ENCODE assay signal across 8 mouse cellular contexts in the genomic region with DNA sequence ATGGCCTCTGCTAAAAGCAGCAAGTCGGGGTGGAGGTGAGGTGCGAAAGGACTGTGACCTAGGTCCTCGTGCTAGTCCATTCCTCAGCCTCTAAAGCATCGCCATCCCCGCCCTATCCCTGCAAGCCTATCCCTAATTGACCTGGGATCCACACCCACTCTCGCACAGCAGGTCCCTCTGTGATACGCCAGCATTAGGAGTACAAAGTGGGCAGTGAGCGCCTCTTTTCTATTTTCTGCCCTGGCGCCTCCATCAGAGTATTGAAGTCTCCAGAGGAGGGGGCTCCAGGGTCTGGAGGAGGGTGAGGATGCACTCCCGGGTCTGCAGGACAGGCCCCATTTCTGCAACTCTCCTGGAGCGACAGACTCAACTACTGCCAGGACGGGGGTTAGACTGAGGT. TPM values are rescaled to one million over a fixed set of nuclear protein-coding genes. Genes with fewer than 3 reads are reported as not detected.
A peak's percentile ranks its signal among the peaks of the same experiment; 100 is the strongest.
DNase-seq lines count a peak whose midpoint lies in the region; ATAC-seq lines count a peak whose summit lies in the region.

No protein-coding gene starts in this region.

- H3K27me3 ChIP-seq in neural tube, embryonic 11.5 days (ENCODE audit: control insufficient read depth, insufficient read depth, low read length): peaks cover 41% of the 10 kb centered on the region
- peaks cover 92% of the 10 kb centered on the region for H3K27me3 ChIP-seq in liver, embryonic 13.5 days

- H3K36me3 ChIP-seq in neural tube, embryonic 11.5 days (ENCODE audit: control insufficient read depth, insufficient read depth, low read length): no peaks in the 10 kb centered on the region
- H3K36me3 ChIP-seq in liver, embryonic 13.5 days: no peaks in the 10 kb centered on the region

- H3K27ac ChIP-seq in neural tube, embryonic 11.5 days (ENCODE audit: low read depth, low read length): no peak overlapping the region
- H3K27ac ChIP-seq in liver, embryonic 13.5 days: no peak overlapping the region

- H3K9ac ChIP-seq in neural tube, embryonic 11.5 days (ENCODE audit: low read length): peak overlapping the region; percentile 5; the same call in 1 of the 2 replicates
- H3K9ac ChIP-seq in liver, embryonic 13.5 days: no peak overlapping the region

- DNase-seq in cerebellum, adult 11-12 months: peak; percentile 75
- DNase-seq in neural tube, embryonic 11.5 days (ENCODE audit: low spot score): no peak
- DNase-seq in neural tube, embryonic 10.5 days (ENCODE audit: extremely low spot score, low spot score): no peak
- DNase-seq in liver, embryonic 13.5 days: no peak
- no peak for DNase-seq in adrenal gland, adult 18-20 months (ENCODE audit: low spot score in 2 of 2)
- no peak for DNase-seq in gastrocnemius, adult 8-10 months (ENCODE audit: low spot score in 2 of 2)

- WGBS in neural tube, embryonic 11.5 days: 8% methylated on average over 12 of the region's 12 CpGs
- 9% methylated on average over 12 of the region's 12 CpGs for WGBS in liver, embryonic 13.5 days (ENCODE audit: insufficient replicate concordance)

- ATAC-seq in cerebellum, adult (ENCODE audit: insufficient number of reproducible peaks, low FRiP score, low TSS enrichment): no peak
- ATAC-seq in neural tube, embryonic 11.5 days (ENCODE audit: insufficient read depth, low FRiP score, low TSS enrichment): no peak
- no peak for ATAC-seq in liver, embryonic 13.5 days (ENCODE audit: low read depth)
- no peak for ATAC-seq in CD4-positive, CD25-positive, alpha-beta regulatory T cell, adult 4 months

- H3K4me2 ChIP-seq in neural tube, embryonic 11.5 days (ENCODE audit: low read depth): peak overlapping the region; percentile 96
- H3K4me2 ChIP-seq in liver, embryonic 13.5 days: peak overlapping the region; percentile 59

- H3K4me3 ChIP-seq in neural tube, embryonic 11.5 days (ENCODE audit: low read depth, low read length): peak overlapping the region; percentile 28
- no peak overlapping the region for H3K4me3 ChIP-seq in liver, embryonic 13.5 days (replicated peaks)

- H3K9me3 ChIP-seq in neural tube, embryonic 11.5 days (ENCODE audit: control insufficient read depth, low read length): no peaks in the 10 kb centered on the region
- no peaks in the 10 kb centered on the region for H3K9me3 ChIP-seq in liver, embryonic 13.5 days (replicated peaks)

- H3K4me1 ChIP-seq in neural tube, embryonic 11.5 days (ENCODE audit: control insufficient read depth, insufficient read depth, low read length): peaks cover 21% of the 10 kb centered on the region
- peaks cover 32% of the 10 kb centered on the region for H3K4me1 ChIP-seq in liver, embryonic 13.5 days (replicated peaks)

RNA-seq across cellular contexts. Expression of a gene that starts 2.1 kb away (rescaled TPM):
- polyA plus RNA-seq in neural tube, embryonic 11.5 days (2014; fragmentation: Nextera tagmentation; extraction: Ambion mirVana): 0.92 and 1.7 TPM in 2 replicates
- 0.05 and 0.06 TPM in 2 replicates for polyA plus RNA-seq in liver, embryonic 13.5 days (2015; fragmentation: Nextera tagmentation; extraction: Ambion mirVana)
- total RNA-seq in adrenal gland, adult 18-20 months (2021): 1 to 10 TPM; 4.0 to 5.6 TPM
- 1 to 10 TPM; 3.6 to 5.1 (median 4.5) TPM for total RNA-seq in gastrocnemius, adult 8-10 months (2022)
- polyA plus RNA-seq in CD4-positive, CD25-positive, alpha-beta regulatory T cell, adult 4 months (2017; shearing (Covaris generic)): under 1 TPM in 1 of 2 experiments, not detected in 1; 0.42 TPM

RNA-seq across cellular contexts. Expression of a gene that starts 16.2 kb away (rescaled TPM):
- polyA plus RNA-seq in neural tube, embryonic 11.5 days (2014; fragmentation: Nextera tagmentation; extraction: Ambion mirVana): 0.42 and 0.49 TPM in 2 replicates
- 4.5 and 5.1 TPM in 2 replicates for polyA plus RNA-seq in liver, embryonic 13.5 days (2015; fragmentation: Nextera tagmentation; extraction: Ambion mirVana)
- 1 to 10 TPM; 1.3 to 1.6 TPM for total RNA-seq in adrenal gland, adult 18-20 months (2021)
- under 1 TPM in 3 of 4 experiments, not detected in 1; 0.22 to 0.46 (median 0.40) TPM for total RNA-seq in gastrocnemius, adult 8-10 months (2022)
- polyA plus RNA-seq in CD4-positive, CD25-positive, alpha-beta regulatory T cell, adult 4 months (2017; shearing (Covaris generic)): 1 to 10 TPM in 1 of 2 experiments, under 1 TPM in 1; 0.52 to 6.7 TPM

RNA-seq across cellular contexts. Expression of a gene that starts 34.6 kb away (rescaled TPM):
- 68.1 and 71.9 TPM in 2 replicates for polyA plus RNA-seq in neural tube, embryonic 11.5 days (2014; fragmentation: Nextera tagmentation; extraction: Ambion mirVana)
- 40.7 and 47.1 TPM in 2 replicates for polyA plus RNA-seq in liver, embryonic 13.5 days (2015; fragmentation: Nextera tagmentation; extraction: Ambion mirVana)
- 100 to 1,000 TPM; 108 to 128 TPM for total RNA-seq in adrenal gland, adult 18-20 months (2021)
- total RNA-seq in gastrocnemius, adult 8-10 months (2022): 10 to 100 TPM; 38.0 to 45.8 (median 40.1) TPM
- polyA plus RNA-seq in CD4-positive, CD25-positive, alpha-beta regulatory T cell, adult 4 months (2017; shearing (Covaris generic)): 10 to 100 TPM; 42.2 to 57.7 TPM

RNA-seq across cellular contexts. Expression of a gene that starts 39.7 kb away (rescaled TPM):
- polyA plus RNA-seq in neural tube, embryonic 11.5 days (2014; fragmentation: Nextera tagmentation; extraction: Ambion mirVana): 62.3 and 64.8 TPM in 2 replicates
- polyA plus RNA-seq in liver, embryonic 13.5 days (2015; fragmentation: Nextera tagmentation; extraction: Ambion mirVana): 68.3 and 68.4 TPM in 2 replicates
- total RNA-seq in adrenal gland, adult 18-20 months (2021): 1 to 10 TPM; 8.3 to 9.4 TPM
- total RNA-seq in gastrocnemius, adult 8-10 months (2022): 1 to 10 TPM; 4.6 to 5.9 (median 5.4) TPM
- polyA plus RNA-seq in CD4-positive, CD25-positive, alpha-beta regulatory T cell, adult 4 months (2017; shearing (Covaris generic)): 10 to 100 TPM; 18.4 to 45.5 TPM

RNA-seq across cellular contexts. Expression of a gene that starts 56.5 kb away (rescaled TPM):
- polyA plus RNA-seq in neural tube, embryonic 11.5 days (2014; fragmentation: Nextera tagmentation; extraction: Ambion mirVana): not detected in 2 replicates
- 0.08 and 0.14 TPM in 2 replicates for polyA plus RNA-seq in liver, embryonic 13.5 days (2015; fragmentation: Nextera tagmentation; extraction: Ambion mirVana)
- total RNA-seq in adrenal gland, adult 18-20 months (2021): under 1 TPM; 0.19 to 0.43 TPM
- not detected for total RNA-seq in gastrocnemius, adult 8-10 months (2022)
- 1 to 10 TPM in 1 of 2 experiments, under 1 TPM in 1; 0.11 to 4.2 TPM for polyA plus RNA-seq in CD4-positive, CD25-positive, alpha-beta regulatory T cell, adult 4 months (2017; shearing (Covaris generic))
